Mouse (Mus musculus): Measurements from ENCODE around the gene Mcidas. TPM values are rescaled to one million over a fixed set of nuclear protein-coding genes. Genes with fewer than 3 reads are reported as not detected.
A peak's percentile ranks its signal among the peaks of the same experiment; 100 is the strongest.

Gene Mcidas
- polyA plus RNA-seq, 1 experiment, result not detected

DNA sequence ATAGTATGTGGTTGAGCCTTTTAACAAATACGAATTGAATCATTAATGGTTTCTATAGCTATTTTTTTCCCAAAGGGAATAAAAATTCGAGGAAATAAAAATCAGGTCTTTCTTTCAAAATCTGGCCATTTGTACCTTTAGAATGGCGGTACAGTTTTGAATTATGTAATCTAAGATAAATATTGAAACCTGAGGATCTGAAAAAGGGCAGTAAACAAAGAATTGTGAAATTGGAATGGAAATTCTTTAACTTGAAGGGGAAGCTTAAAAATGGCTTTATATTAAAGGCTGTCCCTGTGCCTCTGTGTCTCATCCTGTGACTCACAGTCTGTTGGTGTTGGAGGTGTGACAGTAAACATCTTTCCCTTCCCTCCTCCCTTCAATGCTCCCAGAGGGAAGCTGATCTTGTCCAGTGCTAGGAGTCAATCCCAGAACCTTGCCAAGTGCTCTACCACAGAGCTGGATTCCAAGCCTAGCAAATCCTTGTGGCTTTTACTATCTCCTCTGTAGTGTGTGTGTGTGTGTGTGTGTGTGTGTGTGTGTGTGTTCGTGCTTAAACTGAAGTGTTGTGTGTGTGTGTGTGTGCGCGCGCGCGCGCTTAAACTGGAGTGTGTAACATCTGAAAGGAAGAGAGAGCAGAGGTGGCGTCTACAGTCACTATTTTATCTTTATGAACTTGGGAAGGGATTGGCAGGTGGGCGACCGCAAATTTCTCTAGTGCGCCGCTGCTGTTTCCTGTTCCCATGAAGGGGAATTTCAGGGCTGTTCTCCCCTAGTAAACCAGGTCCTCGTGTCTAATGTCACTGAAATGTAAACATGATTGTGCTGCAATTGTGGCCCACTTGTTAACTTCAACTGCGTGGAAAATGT lies 29.9 kb downstream of the Mcidas start:
- H3K79me2 ChIP-seq (ENCODE audit: control insufficient read depth, insufficient read depth), result no peaks in the 10 kb centered on the region
- H3K4me2 ChIP-seq (ENCODE audit: low read depth), result peak overlapping the region; percentile 7
- TF ChIP-seq POLR2AphosphoS2 (IDR thresholded peaks at IDR 0.05; ENCODE audit: insufficient read length, low read depth) (no peak), REST (IDR thresholded peaks at IDR 0.05; ENCODE audit: insufficient read depth, insufficient read length) (no peak), TCF12 (IDR thresholded peaks at IDR 0.05; ENCODE audit: insufficient read depth, poor library complexity, severe bottlenecking) (no peak), CEBPB (IDR thresholded peaks at IDR 0.05; ENCODE audit: insufficient read depth, poor library complexity, severe bottlenecking) (no peak), SRF (IDR thresholded peaks at IDR 0.05; ENCODE audit: control insufficient read depth, insufficient read length, low read depth) (no peak), TCF3 (IDR thresholded peaks at IDR 0.05; ENCODE audit: insufficient read length, low read depth) (no peak), MYOD1 (IDR thresholded peaks at IDR 0.05; ENCODE audit: control insufficient read depth in 1 of 3, insufficient read length in 2 of 3, low read depth in 2 of 3) (no peak), MYOG (IDR thresholded peaks at IDR 0.05; ENCODE audit: control insufficient read depth in 1 of 3, insufficient read depth in 1 of 3, insufficient read length in 2 of 3, low read depth in 2 of 3) (no peak), E2F4 (IDR thresholded peaks at IDR 0.05; ENCODE audit: insufficient read depth) (no peak), POLR2A (IDR thresholded peaks at IDR 0.05; ENCODE audit: insufficient read length, low read depth) (no peak), USF1 (IDR thresholded peaks at IDR 0.05; ENCODE audit: low read depth) (no peak), MAX (IDR thresholded peaks at IDR 0.05; ENCODE audit: low read depth) (no peak)
- H3K4me3 ChIP-seq, result no peak overlapping the region
- no peaks in the 10 kb centered on the region for H3K36me3 ChIP-seq (ENCODE audit: control insufficient read depth, insufficient read depth)
- no peak overlapping the region for H3ac ChIP-seq (ENCODE audit: control insufficient read depth, insufficient read length)
- H3K27me3 ChIP-seq (ENCODE audit: control insufficient read depth, insufficient read depth, insufficient read length), result peaks cover 4% of the 10 kb centered on the region

DNA sequence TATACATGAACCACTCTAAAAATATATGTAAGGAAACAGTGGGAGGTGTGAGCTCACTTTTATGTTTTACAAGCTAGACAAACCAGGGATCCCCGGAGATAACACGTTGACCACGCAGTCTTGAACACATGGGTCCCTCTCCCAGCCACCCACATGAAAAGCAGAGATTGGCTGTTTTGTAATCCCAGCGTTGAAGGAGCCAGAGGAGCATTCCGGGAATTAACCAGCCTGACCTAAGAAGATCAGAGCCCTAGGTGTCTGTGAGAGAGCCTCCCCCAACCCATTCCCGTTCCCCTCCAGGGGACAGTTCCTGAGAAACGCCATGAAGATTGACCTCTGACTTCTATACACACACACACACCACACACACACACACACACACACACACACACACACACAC lies 37.7 kb downstream of the Mcidas start:
- H3K4me3 ChIP-seq, result no peak overlapping the region

DNA sequence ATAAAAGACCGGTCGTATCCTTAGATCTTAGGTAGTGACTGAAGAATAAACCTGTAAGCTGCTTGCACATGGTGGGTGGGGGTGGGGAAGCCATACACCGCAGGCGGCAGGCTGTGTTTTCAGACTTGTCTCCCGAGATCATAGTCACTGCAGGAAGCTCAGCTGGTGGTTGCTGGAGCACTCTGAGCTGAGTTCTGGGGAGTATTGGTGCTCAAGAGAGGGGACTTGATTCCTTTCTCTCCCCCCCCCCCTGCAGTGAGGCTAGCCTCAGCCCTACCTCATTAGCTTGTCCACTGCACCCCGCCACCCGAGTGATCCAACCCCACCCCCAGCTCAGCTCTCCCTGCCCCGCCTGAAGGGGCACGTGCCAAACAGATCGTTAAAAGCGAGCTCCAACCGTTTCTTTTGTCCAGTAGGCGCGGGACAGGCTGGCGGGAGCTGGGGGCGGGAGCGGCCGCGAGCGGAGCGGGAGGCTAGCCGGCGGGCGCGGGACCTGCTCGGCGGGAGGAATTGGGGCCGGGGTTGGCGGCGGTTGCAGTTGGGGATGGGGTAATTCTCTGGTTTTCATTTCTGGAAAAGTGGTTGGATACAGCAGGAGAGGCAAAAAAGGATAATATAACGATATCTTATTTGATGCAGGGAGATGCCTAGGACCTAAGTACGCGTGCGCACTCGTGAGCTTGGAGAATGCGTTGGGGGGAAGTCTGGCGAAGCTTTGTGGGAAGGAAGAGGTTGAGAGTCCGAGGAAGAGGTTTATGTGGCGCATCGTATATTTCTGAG lies 38.3 kb downstream of the Mcidas start:
- Histone ChIP-seq H3K4me3 (no peak overlapping the region), H3K4me2 (ENCODE audit: low read depth) (peak overlapping the region; percentile 12)

More for the DNA sequence above, 37.7 kb downstream of the Mcidas start:
- no peaks in the 10 kb centered on the region for H3K36me3 ChIP-seq (ENCODE audit: control insufficient read depth, insufficient read depth)
- H3ac ChIP-seq (ENCODE audit: control insufficient read depth, insufficient read length), result no peak overlapping the region
- H3K27me3 ChIP-seq (ENCODE audit: control insufficient read depth, insufficient read depth, insufficient read length), result peaks cover 4% of the 10 kb centered on the region
- H3K79me2 ChIP-seq (ENCODE audit: control insufficient read depth, insufficient read depth), result no peaks in the 10 kb centered on the region
- no peak overlapping the region for H3K4me2 ChIP-seq (ENCODE audit: low read depth)
- TF ChIP-seq MAX (IDR thresholded peaks at IDR 0.05; ENCODE audit: low read depth) (no peak), E2F4 (IDR thresholded peaks at IDR 0.05; ENCODE audit: insufficient read depth) (no peak), REST (IDR thresholded peaks at IDR 0.05; ENCODE audit: insufficient read depth, insufficient read length) (no peak), SRF (IDR thresholded peaks at IDR 0.05; ENCODE audit: control insufficient read depth, insufficient read length, low read depth) (no peak), CEBPB (IDR thresholded peaks at IDR 0.05; ENCODE audit: insufficient read depth, poor library complexity, severe bottlenecking) (no peak), TCF3 (IDR thresholded peaks at IDR 0.05; ENCODE audit: insufficient read length, low read depth) (no peak), POLR2A (IDR thresholded peaks at IDR 0.05; ENCODE audit: insufficient read length, low read depth) (no peak), USF1 (IDR thresholded peaks at IDR 0.05; ENCODE audit: low read depth) (no peak), TCF12 (IDR thresholded peaks at IDR 0.05; ENCODE audit: insufficient read depth, poor library complexity, severe bottlenecking) (no peak), MYOD1 (IDR thresholded peaks at IDR 0.05; ENCODE audit: control insufficient read depth in 1 of 3, insufficient read length in 2 of 3, low read depth in 2 of 3) (no peak)

DNA sequence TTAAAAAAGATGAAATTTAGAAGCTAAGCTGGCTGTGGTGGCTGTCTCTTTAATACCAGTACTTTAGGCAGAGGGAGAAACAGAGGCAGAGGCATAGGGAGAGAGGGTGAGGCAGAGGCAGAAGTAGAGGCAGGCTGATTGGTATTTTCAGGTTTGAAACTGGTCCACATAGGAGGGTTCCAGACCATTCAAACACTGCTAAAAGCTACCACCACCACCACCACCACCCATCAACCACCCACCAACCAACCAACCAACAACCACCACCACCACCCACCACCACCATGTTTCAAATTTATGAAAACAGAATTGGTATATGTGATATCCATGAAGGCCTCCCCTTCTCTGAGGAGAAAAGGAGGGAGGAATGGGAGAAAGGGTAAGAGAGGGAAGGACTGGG lies 39.2 kb downstream of the Mcidas start:
- H3K79me2 ChIP-seq (ENCODE audit: control insufficient read depth, insufficient read depth), result no peaks in the 10 kb centered on the region
- TF ChIP-seq POLR2A (IDR thresholded peaks at IDR 0.05; ENCODE audit: insufficient read length, low read depth), result no peak
- no peak for TF ChIP-seq POLR2AphosphoS2 (IDR thresholded peaks at IDR 0.05; ENCODE audit: insufficient read length, low read depth)
- no peak for TF ChIP-seq SRF (IDR thresholded peaks at IDR 0.05; ENCODE audit: control insufficient read depth, insufficient read length, low read depth)
- TF ChIP-seq MYOG (IDR thresholded peaks at IDR 0.05; ENCODE audit: control insufficient read depth in 1 of 3, insufficient read depth in 1 of 3, insufficient read length in 2 of 3, low read depth in 2 of 3), result no peak
- no peak for TF ChIP-seq USF1 (IDR thresholded peaks at IDR 0.05; ENCODE audit: low read depth)
- TF ChIP-seq E2F4 (IDR thresholded peaks at IDR 0.05; ENCODE audit: insufficient read depth), result no peak
- TF ChIP-seq MAX (IDR thresholded peaks at IDR 0.05; ENCODE audit: low read depth), result no peak
- no peak for TF ChIP-seq TCF3 (IDR thresholded peaks at IDR 0.05; ENCODE audit: insufficient read length, low read depth)
- no peak for TF ChIP-seq TCF12 (IDR thresholded peaks at IDR 0.05; ENCODE audit: insufficient read depth, poor library complexity, severe bottlenecking)
- TF ChIP-seq MYOD1 (IDR thresholded peaks at IDR 0.05; ENCODE audit: control insufficient read depth in 1 of 3, insufficient read length in 2 of 3, low read depth in 2 of 3), result no peak
- TF ChIP-seq REST (IDR thresholded peaks at IDR 0.05; ENCODE audit: insufficient read depth, insufficient read length), result no peak
- no peak for TF ChIP-seq CEBPB (IDR thresholded peaks at IDR 0.05; ENCODE audit: insufficient read depth, poor library complexity, severe bottlenecking)
- H3ac ChIP-seq (ENCODE audit: control insufficient read depth, insufficient read length), result no peak overlapping the region
- no peak overlapping the region for H3K4me3 ChIP-seq
- H3K4me2 ChIP-seq (ENCODE audit: low read depth), result no peak overlapping the region
- H3K27me3 ChIP-seq (ENCODE audit: control insufficient read depth, insufficient read depth, insufficient read length), result no peaks in the 10 kb centered on the region
- no peaks in the 10 kb centered on the region for H3K36me3 ChIP-seq (ENCODE audit: control insufficient read depth, insufficient read depth)

More for the DNA sequence above, 38.3 kb downstream of the Mcidas start:
- Histone ChIP-seq H3K36me3 (ENCODE audit: control insufficient read depth, insufficient read depth) (no peaks in the 10 kb centered on the region), H3K27me3 (ENCODE audit: control insufficient read depth, insufficient read depth, insufficient read length) (no peaks in the 10 kb centered on the region), H3K79me2 (ENCODE audit: control insufficient read depth, insufficient read depth) (no peaks in the 10 kb centered on the region), H3ac (ENCODE audit: control insufficient read depth, insufficient read length) (no peak overlapping the region)
- TF ChIP-seq TCF3 (IDR thresholded peaks at IDR 0.05; ENCODE audit: insufficient read length, low read depth), result no peak
- TF ChIP-seq POLR2A (IDR thresholded peaks at IDR 0.05; ENCODE audit: insufficient read length, low read depth), result no peak
- no peak for TF ChIP-seq POLR2AphosphoS2 (IDR thresholded peaks at IDR 0.05; ENCODE audit: insufficient read length, low read depth)
- TF ChIP-seq SRF (IDR thresholded peaks at IDR 0.05; ENCODE audit: control insufficient read depth, insufficient read length, low read depth), result no peak
- no peak for TF ChIP-seq REST (IDR thresholded peaks at IDR 0.05; ENCODE audit: insufficient read depth, insufficient read length)
- TF ChIP-seq E2F4 (IDR thresholded peaks at IDR 0.05; ENCODE audit: insufficient read depth), result no peak
- no peak for TF ChIP-seq MYOD1 (IDR thresholded peaks at IDR 0.05; ENCODE audit: control insufficient read depth in 1 of 3, insufficient read length in 2 of 3, low read depth in 2 of 3)
- TF ChIP-seq MYOG (IDR thresholded peaks at IDR 0.05; ENCODE audit: control insufficient read depth in 1 of 3, insufficient read depth in 1 of 3, insufficient read length in 2 of 3, low read depth in 2 of 3), result no peak
- TF ChIP-seq CEBPB (IDR thresholded peaks at IDR 0.05; ENCODE audit: insufficient read depth, poor library complexity, severe bottlenecking), result no peak
- no peak for TF ChIP-seq MAX (IDR thresholded peaks at IDR 0.05; ENCODE audit: low read depth)
- TF ChIP-seq USF1 (IDR thresholded peaks at IDR 0.05; ENCODE audit: low read depth), result no peak
- no peak for TF ChIP-seq TCF12 (IDR thresholded peaks at IDR 0.05; ENCODE audit: insufficient read depth, poor library complexity, severe bottlenecking)

Data from myocyte (in vitro differentiated cells).